Mouse (Mus musculus): Measurements from ENCODE around the gene 4430402I18Rik.
"Not testable (repeated sequence)": the region's sequence is repeated elsewhere in the genome, so short reads cannot be mapped to it uniquely, and the experiment has no call there.

The 4430402I18Rik gene

GRCm38 (mm10) chr19:28967652-28968051 lies at the start of gene 4430402I18Rik:
TSS of gene 4430402I18Rik (minus strand) at chr19:28967800.
- DNase-seq = peak; percentile 89

GRCm38 (mm10) chr19:29016786-29017185 lies 49.2 kb upstream of the 4430402I18Rik start:
- peak; percentile 73 for DNase-seq

GRCm38 (mm10) chr19:29016204-29016765 lies 48.7 kb upstream of the 4430402I18Rik start:
- DNase-seq = peak; percentile 89

- DNase-seq = peak; percentile 17
Observed at GRCm38 (mm10) chr19:29015410-29016203, 48.0 kb upstream of the 4430402I18Rik start.

- DNase-seq = no peak
Observed at GRCm38 (mm10) chr19:29014466-29015055, 47.0 kb upstream of the 4430402I18Rik start.

- no peak for DNase-seq
Observed at GRCm38 (mm10) chr19:29011355-29011990, 43.9 kb upstream of the 4430402I18Rik start.

- no peak for DNase-seq
Observed at GRCm38 (mm10) chr19:29009046-29009445, 41.4 kb upstream of the 4430402I18Rik start.

GRCm38 (mm10) chr19:29008069-29008706 lies 40.6 kb upstream of the 4430402I18Rik start:
- DNase-seq = no peak

- DNase-seq = not testable (repeated sequence)
Observed at GRCm38 (mm10) chr19:29000321-29000720, 32.7 kb upstream of the 4430402I18Rik start.

- DNase-seq = no peak
Observed at GRCm38 (mm10) chr19:28997976-28998630, 30.5 kb upstream of the 4430402I18Rik start.

- no peak for DNase-seq
Observed at GRCm38 (mm10) chr19:28995366-28995765, 27.8 kb upstream of the 4430402I18Rik start.

GRCm38 (mm10) chr19:28994870-28995269 lies 27.3 kb upstream of the 4430402I18Rik start:
- no peak for DNase-seq

GRCm38 (mm10) chr19:28991391-28991790 lies 23.8 kb upstream of the 4430402I18Rik start:
- DNase-seq = no peak

GRCm38 (mm10) chr19:28990590-28991221 lies 23.1 kb upstream of the 4430402I18Rik start:
- peak; percentile 69 for DNase-seq

GRCm38 (mm10) chr19:28990194-28990589 lies 22.6 kb upstream of the 4430402I18Rik start, which contains the start of gene Cdc37l1:
TSS of gene Cdc37l1 (plus strand) at chr19:28990352.
- DNase-seq = peak; percentile 97

- no peak for DNase-seq
Observed at GRCm38 (mm10) chr19:28989515-28989914, 21.9 kb upstream of the 4430402I18Rik start.

GRCm38 (mm10) chr19:28982617-28983016 lies 15.0 kb upstream of the 4430402I18Rik start:
- DNase-seq = no peak

GRCm38 (mm10) chr19:28974862-28975611 lies 7.4 kb upstream of the 4430402I18Rik start:
- peak; percentile 80 for DNase-seq

- no peak for DNase-seq
Observed at GRCm38 (mm10) chr19:28970251-28970650, 2.7 kb upstream of the 4430402I18Rik start.

GRCm38 (mm10) chr19:28969231-28969630 lies 1.6 kb upstream of the 4430402I18Rik start:
- DNase-seq = no peak

- DNase-seq = no peak
Observed at GRCm38 (mm10) chr19:28968178-28968577, 578 bp upstream of the 4430402I18Rik start.
